Mouse (Mus musculus) intestine, embryonic 16.5 days (tissue): ENCODE results near the gene Tesk1. TPM values are rescaled to one million over a fixed set of nuclear protein-coding genes. Genes with fewer than 3 reads are reported as not detected.

ENCODE experiments used
- ATAC-seq: fragments of 200-750 bp; cut with Nextera tagmentation; 2 replicates; pipeline ENCODE4 v1.8.0; 2017; ENCODE audit warnings: moderate TSS enrichment, moderate library complexity
- H3K27ac ChIP-seq: fragments of 300-500 bp; sonication (generic); 2 replicates; pipeline ENCODE4 v1.5.1; 2014; ENCODE audit warnings: mild to moderate bottlenecking, low read length
- H3K27me3 ChIP-seq: fragments of 300-500 bp; sonication (generic); replicated peaks from 2 replicates; pipeline ENCODE4 v1.6.1; 2014; ENCODE audit warnings: low read length, control low read depth, mixed read lengths; ENCODE audit not compliant: control insufficient read depth, insufficient read depth
- H3K36me3 ChIP-seq: fragments of 300-500 bp; sonication (generic); 2 replicates; pipeline ENCODE4 v1.6.1; 2014; ENCODE audit warnings: low read length, control low read depth; ENCODE audit not compliant: control insufficient read depth, insufficient read depth
- H3K4me1 ChIP-seq: fragments of 300-500 bp; sonication (generic); 2 replicates; pipeline ENCODE4 v1.6.1; 2014; ENCODE audit warnings: low read length, control low read depth, mixed read lengths; ENCODE audit not compliant: control insufficient read depth, insufficient read depth
- H3K4me2 ChIP-seq: fragments of 300-500 bp; sonication (generic); 2 replicates; pipeline ENCODE4 v1.6.1; 2014; ENCODE audit warnings: low read depth, low read length, control low read depth
- H3K4me3 ChIP-seq: fragments of 300-500 bp; sonication (generic); 2 replicates; pipeline ENCODE4 v1.5.1; 2014; ENCODE audit warnings: mild to moderate bottlenecking, low read length
- H3K9ac ChIP-seq: fragments of 300-500 bp; sonication (generic); 2 replicates; pipeline ENCODE4 v1.6.1; 2014; ENCODE audit warnings: low read depth, low read length
- H3K9me3 ChIP-seq: fragments of 300-500 bp; sonication (generic); 2 replicates; pipeline ENCODE4 v1.6.1; 2016; ENCODE audit warnings: low read length, control low read depth; ENCODE audit not compliant: control insufficient read depth
- WGBS: fragments of 180-500 bp; shearing (Covaris S2); extraction: QIAGEN DNeasy Blood & Tissue Kit; methylation state at CpG from one replicate; pipeline ENCODE4 v1.1.7; 2014; 5-methylcytosine and 5-hydroxymethylcytosine counted together
- polyA plus RNA-seq: library from polyadenylated mRNA; unstranded; fragments of >200 nt; fragmentation: Nextera tagmentation; extraction: Ambion mirVana; gene quantifications from 2 replicates; pipeline ENCODE4 v1.2.1, GENCODE M21; 2015

Gene Tesk1
- polyA plus RNA-seq, 1 experiment from 2014 or later, result 1.7 TPM

- Histone ChIP-seq H3K27me3 (no peaks in the 10 kb centered on the region), H3K9ac (peak overlapping the region; percentile 98), H3K4me2 (peak overlapping the region; percentile 75), H3K4me1 (peaks cover 9% of the 10 kb centered on the region), H3K36me3 (peaks cover 9% of the 10 kb centered on the region; the same call in 1 of the 2 replicates), H3K27ac (peak overlapping the region; percentile 95), H3K4me3 (peak overlapping the region; percentile 86), H3K9me3 (no peaks in the 10 kb centered on the region)
- WGBS, result under 1% methylated on average over 33 of the region's 33 CpGs
- peak; percentile 92 for ATAC-seq
These were observed 305 bp downstream of the Tesk1 start for GRCm38 (mm10) chr4:43442044-43442443.

- under 1% methylated on average over 74 of the region's 88 CpGs for WGBS
- Histone ChIP-seq H3K9me3 (no peaks in the 10 kb centered on the region), H3K27me3 (no peaks in the 10 kb centered on the region), H3K9ac (peak overlapping the region; percentile 98), H3K36me3 (peaks cover 9% of the 10 kb centered on the region; the same call in 1 of the 2 replicates), H3K4me2 (peak overlapping the region; percentile 75), H3K4me1 (peaks cover 9% of the 10 kb centered on the region), H3K4me3 (peak overlapping the region; percentile 86), H3K27ac (peak overlapping the region; percentile 95)
- ATAC-seq, result peak; percentile 85
These were observed 970 bp downstream of the Tesk1 start for GRCm38 (mm10) chr4:43442456-43443361.

- no peaks in the 10 kb centered on the region for H3K9me3 ChIP-seq
- peaks cover 9% of the 10 kb centered on the region for H3K4me1 ChIP-seq
- H3K27ac ChIP-seq, result peak overlapping the region; percentile 95
- H3K9ac ChIP-seq, result peak overlapping the region; percentile 98
- H3K4me2 ChIP-seq, result peak overlapping the region; percentile 75
- ATAC-seq, result peak; percentile 21; the same call in 1 of the 2 replicates
- under 1% methylated on average over 28 of the region's 28 CpGs for WGBS
- peak overlapping the region; percentile 86 for H3K4me3 ChIP-seq
- peaks cover 9% of the 10 kb centered on the region; the same call in 1 of the 2 replicates for H3K36me3 ChIP-seq
- no peaks in the 10 kb centered on the region for H3K27me3 ChIP-seq
These were observed 1.8 kb downstream of the Tesk1 start for GRCm38 (mm10) chr4:43443511-43443910.

GRCm38 (mm10) chr4:43447251-43447650 is 5.5 kb downstream of the Tesk1 start:
- WGBS, result 90% methylated on average over 13 of the region's 13 CpGs
- Histone ChIP-seq H3K4me3 (no peak overlapping the region), H3K4me1 (peaks cover 11% of the 10 kb centered on the region), H3K4me2 (no peak overlapping the region), H3K9ac (no peak overlapping the region), H3K9me3 (no peaks in the 10 kb centered on the region), H3K27me3 (peaks cover 5% of the 10 kb centered on the region; the same call in 1 of the 2 replicates), H3K27ac (no peak overlapping the region), H3K36me3 (peaks cover 9% of the 10 kb centered on the region; the same call in 1 of the 2 replicates)
- ATAC-seq, result no peak

- Histone ChIP-seq H3K27me3 (peaks cover 10% of the 10 kb centered on the region), H3K9me3 (no peaks in the 10 kb centered on the region), H3K4me2 (no peak overlapping the region), H3K9ac (no peak overlapping the region), H3K4me3 (no peak overlapping the region), H3K27ac (no peak overlapping the region), H3K36me3 (peaks cover 9% of the 10 kb centered on the region; the same call in 1 of the 2 replicates), H3K4me1 (peaks cover 18% of the 10 kb centered on the region)
- ATAC-seq, result no peak
- WGBS, result 87% methylated on average over 3 of the region's 3 CpGs
These were observed 6.8 kb downstream of the Tesk1 start for GRCm38 (mm10) chr4:43448554-43448953.

GRCm38 (mm10) chr4:43452315-43452714 is 10.6 kb downstream of the Tesk1 start:
- peaks cover 20% of the 10 kb centered on the region for H3K27me3 ChIP-seq
- peaks cover 11% of the 10 kb centered on the region for H3K4me1 ChIP-seq
- no peaks in the 10 kb centered on the region for H3K36me3 ChIP-seq
- H3K9me3 ChIP-seq, result no peaks in the 10 kb centered on the region
- WGBS, result 38% methylated on average over 11 of the region's 11 CpGs
- no peak overlapping the region for H3K27ac ChIP-seq
- H3K4me3 ChIP-seq, result no peak overlapping the region
- H3K9ac ChIP-seq, result no peak overlapping the region
- no peak overlapping the region for H3K4me2 ChIP-seq
- no peak for ATAC-seq

- peak overlapping the region; percentile 21 for H3K4me3 ChIP-seq
- ATAC-seq, result no peak
- no peaks in the 10 kb centered on the region for H3K36me3 ChIP-seq
- H3K4me1 ChIP-seq, result peaks cover 11% of the 10 kb centered on the region
- H3K9ac ChIP-seq, result peak overlapping the region; percentile 59
- no peaks in the 10 kb centered on the region for H3K9me3 ChIP-seq
- 1% methylated on average over 18 of the region's 18 CpGs for WGBS
- H3K4me2 ChIP-seq, result peak overlapping the region; percentile 47
- no peak overlapping the region for H3K27ac ChIP-seq
- peaks cover 20% of the 10 kb centered on the region for H3K27me3 ChIP-seq
These were observed 11.7 kb downstream of the Tesk1 start for GRCm38 (mm10) chr4:43453413-43453812.

GRCm38 (mm10) chr4:43454041-43454836 is 12.5 kb downstream of the Tesk1 start, which contains the start of gene Cd72:
Gene Cd72, minus strand, starts transcription at chr4:43454628.
- Histone ChIP-seq H3K4me2 (peak within 1 kb of the TSS; percentile 47), H3K9me3 (no peaks in the 10 kb centered on the region), H3K9ac (peak within 1 kb of the TSS; percentile 59), H3K27ac (no peak within 1 kb of the TSS), H3K4me3 (peak within 1 kb of the TSS; percentile 21), H3K27me3 (peaks cover 20% of the 10 kb centered on the region), H3K4me1 (peaks cover 11% of the 10 kb centered on the region), H3K36me3 (no peaks in the 10 kb centered on the region)
- peak; percentile 48; the same call in 1 of the 2 replicates for ATAC-seq
- 32% methylated on average over 20 of the region's 20 CpGs for WGBS

GRCm38 (mm10) chr4:43456470-43456869 is 14.7 kb downstream of the Tesk1 start:
- Histone ChIP-seq H3K27ac (no peak overlapping the region), H3K9me3 (no peaks in the 10 kb centered on the region), H3K36me3 (no peaks in the 10 kb centered on the region), H3K4me3 (no peak overlapping the region), H3K4me2 (no peak overlapping the region), H3K4me1 (peaks cover 11% of the 10 kb centered on the region), H3K9ac (no peak overlapping the region), H3K27me3 (peaks cover 20% of the 10 kb centered on the region)
- no peak for ATAC-seq
- WGBS, result 30% methylated on average over 4 of the region's 4 CpGs
